Mouse (Mus musculus) thymus, postnatal 36 days (tissue): ENCODE data around the gene Dnm3.
A peak's percentile ranks its signal among the peaks of the same experiment; 100 is the strongest.

Source experiments
- DNase-seq, 2 experiments: peaks; one replicate each; pipeline ENCODE4 v3.0.0; 2022; ENCODE audit warnings: mixed read lengths in 2 of 2

Dnm3 gene

GRCm38 (mm10) chr1:162477246-162478209, at the start of gene Dnm3:
Gene Dnm3, minus strand, starts transcription at chr1:162478034.
- DNase-seq = peak; percentile 38 to 41

DNA sequence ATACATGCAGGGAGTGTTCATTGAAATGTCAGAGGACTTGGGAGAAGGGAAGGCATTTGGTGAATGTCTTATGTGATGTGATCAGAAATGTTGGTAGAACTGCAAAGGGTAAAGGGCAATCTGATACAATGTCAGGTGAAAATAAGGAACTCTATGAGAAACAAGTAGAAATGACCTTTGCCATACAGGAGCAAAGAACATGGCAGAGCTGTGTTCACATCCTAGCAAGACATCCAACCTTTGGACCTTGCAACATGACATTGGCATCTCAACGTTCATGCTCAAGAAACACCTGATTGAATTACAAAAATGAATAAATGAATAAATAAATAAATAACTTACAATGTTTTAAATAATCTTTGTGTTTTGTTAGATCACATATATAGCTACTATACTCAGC, 37.3 kb upstream of the Dnm3 start:
- no peak for DNase-seq

GRCm38 (mm10) chr1:162510013-162510356, 32.2 kb upstream of the Dnm3 start:
- DNase-seq = no peak

- DNase-seq = no peak
Measured at GRCm38 (mm10) chr1:162509329-162510012, 31.6 kb upstream of the Dnm3 start.

GRCm38 (mm10) chr1:162508211-162509005, 30.6 kb upstream of the Dnm3 start:
- DNase-seq = no peak

GRCm38 (mm10) chr1:162506516-162506915, 28.7 kb upstream of the Dnm3 start:
- no peak for DNase-seq

DNA sequence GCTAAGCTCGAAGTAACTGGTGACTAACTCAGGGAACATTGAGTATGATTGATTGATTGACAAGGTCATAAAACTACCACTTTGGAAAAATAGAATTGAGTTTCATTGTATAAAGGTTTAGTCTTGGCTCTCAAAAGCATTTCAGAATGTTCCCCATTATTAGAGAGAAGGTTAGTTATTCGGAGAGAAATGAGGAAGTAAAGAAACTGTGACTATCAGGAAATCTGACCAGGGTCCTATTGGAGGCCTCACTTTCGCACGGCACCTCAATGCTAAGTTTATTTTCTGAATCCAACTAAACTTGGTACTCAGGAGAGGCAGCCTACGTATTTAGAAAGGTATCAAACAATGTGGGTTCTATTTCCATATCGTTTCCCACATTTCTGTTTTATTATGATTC, 27.8 kb upstream of the Dnm3 start:
- DNase-seq = no peak

GRCm38 (mm10) chr1:162476531-162477080, 1.2 kb downstream of the Dnm3 start:
- no peak for DNase-seq

DNA sequence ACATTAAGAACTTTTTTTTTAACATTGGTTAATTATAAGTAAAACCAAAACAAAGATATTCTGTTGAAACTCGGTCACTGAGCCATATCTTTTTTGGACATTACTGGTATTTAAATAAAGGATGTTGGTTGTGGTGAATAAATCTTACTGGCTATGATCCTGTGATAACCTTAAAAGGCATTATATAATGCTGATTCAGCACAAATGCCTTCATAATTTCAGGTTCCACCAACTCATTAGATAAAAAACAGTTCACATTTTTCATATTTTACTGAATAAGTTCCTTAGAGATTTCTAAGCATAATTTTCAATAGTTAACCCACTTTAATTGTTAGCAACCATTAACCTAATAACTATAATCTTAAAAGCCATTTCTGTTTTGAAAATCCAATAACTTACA, 4.9 kb downstream of the Dnm3 start:
- no peak for DNase-seq

GRCm38 (mm10) chr1:162471089-162471488, 6.7 kb downstream of the Dnm3 start:
- no peak for DNase-seq

GRCm38 (mm10) chr1:162469752-162470280, 8.0 kb downstream of the Dnm3 start:
- no peak for DNase-seq

DNA sequence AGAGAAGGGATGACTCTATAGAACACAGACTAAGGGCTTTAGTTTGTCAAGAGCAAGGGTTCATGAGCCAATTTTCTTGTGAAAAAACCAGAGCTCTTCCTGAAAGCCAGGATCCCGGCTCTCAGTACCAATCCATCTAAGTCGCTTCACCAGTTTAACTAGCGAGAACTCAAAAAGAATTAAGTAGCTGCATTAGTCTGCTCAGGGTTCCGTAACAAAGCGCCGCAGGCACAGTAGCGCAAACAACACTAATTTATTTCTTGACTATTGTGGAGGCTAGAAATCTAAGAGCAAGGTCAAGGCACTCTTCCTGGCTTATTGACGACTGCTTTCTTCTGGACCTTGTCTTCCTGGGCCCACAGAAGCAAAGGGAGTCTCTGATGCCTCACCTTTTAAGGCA, 14.2 kb downstream of the Dnm3 start:
- DNase-seq = no peak

GRCm38 (mm10) chr1:162458711-162459110, 19.1 kb downstream of the Dnm3 start:
- no peak for DNase-seq

- no peak for DNase-seq
Measured at GRCm38 (mm10) chr1:162456861-162457260, 21.0 kb downstream of the Dnm3 start.

- DNase-seq = no peak
Measured at GRCm38 (mm10) chr1:162456406-162456805, 21.4 kb downstream of the Dnm3 start.

GRCm38 (mm10) chr1:162453578-162453977, 24.3 kb downstream of the Dnm3 start:
- DNase-seq = no peak

DNA sequence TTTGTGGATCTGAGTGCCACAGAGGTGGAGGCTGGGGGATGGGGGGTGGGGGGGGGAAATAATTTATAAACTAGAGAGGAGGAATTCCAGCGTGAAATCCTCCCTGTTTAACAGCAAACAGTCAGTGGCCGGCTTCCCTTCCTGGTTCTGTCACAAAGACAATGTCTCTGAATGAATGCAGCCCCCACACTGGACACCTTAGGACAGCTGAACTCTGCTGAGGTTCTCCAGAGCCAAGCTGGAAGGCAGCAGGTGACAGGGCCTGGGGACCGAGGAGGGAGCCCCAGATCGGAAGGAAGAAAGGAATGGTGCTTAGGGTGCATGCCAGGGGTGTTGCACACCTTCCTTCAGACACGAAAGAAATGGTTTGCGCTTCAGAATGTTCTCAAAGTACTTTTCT, 24.8 kb downstream of the Dnm3 start:
- DNase-seq = no peak

- DNase-seq = no peak
Measured at GRCm38 (mm10) chr1:162449161-162449909, 28.5 kb downstream of the Dnm3 start.

DNA sequence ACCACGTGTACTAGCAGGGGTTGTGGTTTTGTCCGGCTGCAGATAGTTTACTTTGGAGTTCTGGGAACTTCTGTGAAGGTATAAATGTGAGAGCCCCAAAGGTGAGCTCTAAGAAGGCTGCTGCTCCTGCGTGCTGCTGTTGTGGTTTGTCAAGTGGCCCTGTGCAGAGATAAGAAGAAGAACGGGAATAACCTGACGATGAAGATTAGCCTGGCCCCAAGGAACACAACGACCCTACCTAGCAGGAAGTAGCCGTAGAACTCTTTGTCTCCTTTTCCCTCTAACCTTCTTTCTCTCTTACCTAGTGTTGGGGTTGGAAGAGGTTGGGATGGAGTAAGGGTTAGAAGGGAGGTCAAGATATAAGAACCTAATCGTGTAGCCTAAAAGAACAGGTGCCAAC, 33.0 kb downstream of the Dnm3 start:
- DNase-seq = no peak

DNA sequence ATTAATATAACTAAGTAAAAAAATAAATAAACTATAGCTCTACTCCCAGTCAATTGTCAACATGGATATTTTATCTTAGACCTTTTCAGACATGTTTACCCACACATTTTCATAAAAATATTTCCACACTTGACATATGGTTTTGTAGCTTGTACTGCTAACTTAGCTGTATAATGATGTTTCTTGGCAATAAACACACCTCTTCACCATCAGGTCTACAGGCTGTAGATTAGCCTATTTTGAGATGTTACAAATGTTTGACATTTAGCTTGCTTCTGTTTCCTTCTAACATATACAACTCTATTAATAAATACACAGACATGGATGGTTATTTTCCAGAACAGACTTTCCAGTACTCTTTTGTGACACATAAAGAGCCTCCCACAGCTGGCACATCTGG, 38.3 kb downstream of the Dnm3 start:
- no peak for DNase-seq

GRCm38 (mm10) chr1:162436672-162437071, 41.2 kb downstream of the Dnm3 start:
- no peak for DNase-seq

DNA sequence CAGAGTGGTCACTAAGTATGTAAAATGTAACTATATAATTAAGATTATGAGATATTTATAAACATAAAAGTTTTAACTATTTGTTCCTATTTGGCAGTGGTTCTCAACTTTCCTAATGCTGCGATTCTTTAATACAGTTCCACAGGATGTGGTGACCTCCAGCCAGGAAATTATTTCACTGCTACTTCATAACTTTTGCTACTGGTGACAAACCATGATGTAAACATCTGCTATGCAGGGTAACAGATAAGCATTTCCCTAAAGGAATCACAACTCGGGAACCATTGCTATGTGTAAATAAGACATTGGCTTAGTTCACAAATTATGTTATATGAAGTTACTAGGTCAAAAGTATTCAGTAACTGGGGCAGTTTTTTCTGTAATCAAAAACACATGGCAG, 48.9 kb downstream of the Dnm3 start:
- DNase-seq = no peak
